Mouse (Mus musculus) forebrain, embryonic 10.5 days (tissue): ENCODE measurements around the gene Hoxb2. TPM values are rescaled to one million over a fixed set of nuclear protein-coding genes. Genes with fewer than 3 reads are reported as not detected.
A peak's percentile ranks its signal among the peaks of the same experiment; 100 is the strongest.

ENCODE experiments used
- DNase-seq: peaks from one replicate; pipeline ENCODE4 v3.0.0-alpha.2; 2017; ENCODE audit warnings: low spot score; ENCODE audit errors: extremely low spot score
- H3K27ac ChIP-seq: fragments of 300-500 bp; sonication (generic); 2 replicates; pipeline ENCODE4 v1.5.1; 2016; ENCODE audit warnings: mild to moderate bottlenecking
- H3K27me3 ChIP-seq: fragments of 300-500 bp; sonication (generic); 2 replicates; pipeline ENCODE4 v1.6.1; 2016; ENCODE audit warnings: mild to moderate bottlenecking; ENCODE audit not compliant: poor library complexity, severe bottlenecking
- H3K36me3 ChIP-seq: fragments of 300-500 bp; sonication (generic); replicated peaks from 2 replicates; pipeline ENCODE4 v1.6.1; 2016; ENCODE audit warnings: mild to moderate bottlenecking, moderate library complexity
- H3K4me1 ChIP-seq: fragments of 300-500 bp; sonication (generic); 2 replicates; pipeline ENCODE4 v1.6.1; 2016
- H3K4me3 ChIP-seq: fragments of 300-500 bp; sonication (generic); 2 replicates; pipeline ENCODE4 v1.5.1; 2016; ENCODE audit warnings: mild to moderate bottlenecking, moderate library complexity
- H3K9me3 ChIP-seq: fragments of 300-500 bp; sonication (generic); 2 replicates; pipeline ENCODE4 v1.6.1; 2016; ENCODE audit warnings: mild to moderate bottlenecking, moderate library complexity
- WGBS: fragments of 180-500 bp; shearing (Covaris S2); methylation state at CpG from one replicate; pipeline ENCODE4 v1.1.7; 2016; 5-methylcytosine and 5-hydroxymethylcytosine counted together
- polyA plus RNA-seq: library from polyadenylated mRNA; unstranded; fragments of >200 nt; fragmentation: Nextera tagmentation; extraction: Ambion mirVana; gene quantifications from 2 replicates; pipeline ENCODE4 v1.2.1, GENCODE M21; 2016

Gene Hoxb2
- polyA plus RNA-seq = not detected in 2 replicates

GRCm38 (mm10) chr11:96350341-96350624 lies at the start of gene Hoxb2:
Gene Hoxb2, plus strand, starts transcription at chr11:96350525.
- Histone ChIP-seq H3K4me1 (peaks cover 31% of the 10 kb centered on the region), H3K27ac (no peak within 1 kb of the TSS), H3K36me3 (no peaks in the 10 kb centered on the region), H3K27me3 (peaks cover 100% of the 10 kb centered on the region), H3K4me3 (no peak within 1 kb of the TSS), H3K9me3 (no peaks in the 10 kb centered on the region)
- WGBS = 0% methylated on average over 2 of the region's 2 CpGs
- no peak for DNase-seq

GRCm38 (mm10) chr11:96301064-96301431 lies 49.3 kb upstream of the Hoxb2 start:
- H3K27me3 ChIP-seq = peaks cover 100% of the 10 kb centered on the region
- no peaks in the 10 kb centered on the region for H3K36me3 ChIP-seq
- WGBS = 4% methylated on average over 10 of the region's 10 CpGs
- H3K9me3 ChIP-seq = no peaks in the 10 kb centered on the region
- no peak overlapping the region for H3K4me3 ChIP-seq
- H3K4me1 ChIP-seq = peaks cover 24% of the 10 kb centered on the region
- no peak for DNase-seq
- H3K27ac ChIP-seq = no peak overlapping the region

GRCm38 (mm10) chr11:96301837-96302236 lies 48.5 kb upstream of the Hoxb2 start:
- Histone ChIP-seq H3K27ac (no peak overlapping the region), H3K27me3 (peaks cover 100% of the 10 kb centered on the region), H3K9me3 (no peaks in the 10 kb centered on the region), H3K4me1 (peaks cover 24% of the 10 kb centered on the region), H3K4me3 (no peak overlapping the region), H3K36me3 (no peaks in the 10 kb centered on the region)
- DNase-seq = no peak
- WGBS = 1% methylated on average over 15 of the region's 15 CpGs

- no peak overlapping the region for H3K27ac ChIP-seq
- 3% methylated on average over 23 of the region's 23 CpGs for WGBS
These were observed 47.8 kb upstream of the Hoxb2 start for GRCm38 (mm10) chr11:96302381-96303150.

GRCm38 (mm10) chr11:96303151-96304099 lies 46.9 kb upstream of the Hoxb2 start, which contains the start of gene Hoxb5:
Gene Hoxb5, plus strand, starts transcription at chr11:96303336.
- H3K27ac ChIP-seq = no peak within 1 kb of the TSS
- no peaks in the 10 kb centered on the region for H3K9me3 ChIP-seq
- H3K4me3 ChIP-seq = 0 out of 2 replicates have a peak within 1 kb of the TSS, but pooled peaks have one; percentile 1
- under 1% methylated on average over 69 of the region's 69 CpGs for WGBS
- peak; percentile 78 for DNase-seq
- H3K36me3 ChIP-seq = no peaks in the 10 kb centered on the region
- H3K27me3 ChIP-seq = peaks cover 100% of the 10 kb centered on the region
- H3K4me1 ChIP-seq = peaks cover 24% of the 10 kb centered on the region

More at GRCm38 (mm10) chr11:96302381-96303150, 47.8 kb upstream of the Hoxb2 start:
- no peak overlapping the region for H3K4me3 ChIP-seq
- no peak for DNase-seq
- H3K9me3 ChIP-seq = no peaks in the 10 kb centered on the region
- H3K36me3 ChIP-seq = no peaks in the 10 kb centered on the region
- peaks cover 100% of the 10 kb centered on the region for H3K27me3 ChIP-seq
- peaks cover 24% of the 10 kb centered on the region for H3K4me1 ChIP-seq

- Histone ChIP-seq H3K27ac (no peak overlapping the region), H3K4me3 (no peak overlapping the region), H3K9me3 (no peaks in the 10 kb centered on the region), H3K4me1 (peaks cover 16% of the 10 kb centered on the region), H3K36me3 (no peaks in the 10 kb centered on the region), H3K27me3 (peaks cover 100% of the 10 kb centered on the region)
- WGBS = under 1% methylated on average over 38 of the region's 38 CpGs
- no peak for DNase-seq
These were observed 45.7 kb upstream of the Hoxb2 start for GRCm38 (mm10) chr11:96304381-96305195.

- Histone ChIP-seq H3K4me1 (peaks cover 12% of the 10 kb centered on the region), H3K27ac (no peak overlapping the region), H3K36me3 (no peaks in the 10 kb centered on the region), H3K9me3 (no peaks in the 10 kb centered on the region), H3K4me3 (no peak overlapping the region), H3K27me3 (peaks cover 100% of the 10 kb centered on the region)
- no peak for DNase-seq
- WGBS = 10% methylated on average over 6 of the region's 6 CpGs
These were observed 44.7 kb upstream of the Hoxb2 start for GRCm38 (mm10) chr11:96305505-96306182.

GRCm38 (mm10) chr11:96306183-96306907 lies 44.0 kb upstream of the Hoxb2 start:
- Histone ChIP-seq H3K36me3 (no peaks in the 10 kb centered on the region), H3K9me3 (no peaks in the 10 kb centered on the region), H3K27ac (no peak overlapping the region), H3K4me1 (peaks cover 10% of the 10 kb centered on the region), H3K4me3 (no peak overlapping the region), H3K27me3 (peaks cover 100% of the 10 kb centered on the region)
- 3% methylated on average over 7 of the region's 7 CpGs for WGBS
- no peak for DNase-seq

- Histone ChIP-seq H3K27ac (no peak overlapping the region), H3K36me3 (no peaks in the 10 kb centered on the region), H3K9me3 (no peaks in the 10 kb centered on the region), H3K4me3 (no peak overlapping the region), H3K27me3 (peaks cover 100% of the 10 kb centered on the region), H3K4me1 (peaks cover 15% of the 10 kb centered on the region)
- WGBS = 5% methylated on average over 13 of the region's 13 CpGs
- no peak for DNase-seq
These were observed 43.4 kb upstream of the Hoxb2 start for GRCm38 (mm10) chr11:96306908-96307269.

GRCm38 (mm10) chr11:96308763-96309162 lies 41.6 kb upstream of the Hoxb2 start:
- Histone ChIP-seq H3K4me3 (no peak overlapping the region), H3K4me1 (peaks cover 12% of the 10 kb centered on the region), H3K36me3 (no peaks in the 10 kb centered on the region), H3K27ac (no peak overlapping the region), H3K9me3 (no peaks in the 10 kb centered on the region), H3K27me3 (peaks cover 100% of the 10 kb centered on the region)
- 11% methylated on average over 4 of the region's 4 CpGs for WGBS
- no peak for DNase-seq

GRCm38 (mm10) chr11:96309288-96309687 lies 41.0 kb upstream of the Hoxb2 start:
- Histone ChIP-seq H3K4me1 (peaks cover 10% of the 10 kb centered on the region), H3K27me3 (peaks cover 100% of the 10 kb centered on the region), H3K36me3 (no peaks in the 10 kb centered on the region), H3K4me3 (no peak overlapping the region), H3K27ac (no peak overlapping the region), H3K9me3 (no peaks in the 10 kb centered on the region)
- 8% methylated on average over 4 of the region's 4 CpGs for WGBS
- no peak for DNase-seq
